Mouse (Mus musculus) embryonic facial prominence, embryonic 11.5 days (tissue): ENCODE measurements around the gene Dusp7. TPM values are rescaled to one million over a fixed set of nuclear protein-coding genes. Genes with fewer than 3 reads are reported as not detected.

Experiments
- ATAC-seq: fragments of 200-750 bp; cut with Nextera tagmentation; replicated peaks from 2 replicates; pipeline ENCODE4 v1.8.0; 2017; ENCODE audit warnings: low read depth; ENCODE audit not compliant: insufficient number of reproducible peaks, low FRiP score, low TSS enrichment
- DNase-seq: peaks from one replicate; pipeline ENCODE4 v3.0.0-alpha.2; 2015; ENCODE audit warnings: low spot score
- H3K27ac ChIP-seq: fragments of 300-500 bp; sonication (generic); replicated peaks from 2 replicates; pipeline ENCODE4 v1.5.1; 2014; ENCODE audit warnings: mild to moderate bottlenecking, low read depth, low read length, control low read depth
- H3K27me3 ChIP-seq: fragments of 300-500 bp; sonication (generic); 2 replicates; pipeline ENCODE4 v1.6.1; 2014; ENCODE audit warnings: mild to moderate bottlenecking, low read length, moderate library complexity, mixed read lengths; ENCODE audit not compliant: control insufficient read depth, insufficient read depth
- H3K36me3 ChIP-seq: fragments of 300-500 bp; sonication (generic); replicated peaks from 2 replicates; pipeline ENCODE4 v1.6.1; 2014; ENCODE audit warnings: low read depth, mild to moderate bottlenecking, low read length, moderate library complexity, mixed read lengths; ENCODE audit not compliant: control insufficient read depth, insufficient read depth
- H3K4me1 ChIP-seq: fragments of 300-500 bp; sonication (generic); 2 replicates; pipeline ENCODE4 v1.6.1; 2014; ENCODE audit warnings: low read length, mixed read lengths; ENCODE audit not compliant: control insufficient read depth, insufficient read depth
- H3K4me2 ChIP-seq: fragments of 300-500 bp; sonication (generic); 2 replicates; pipeline ENCODE4 v1.6.1; 2014; ENCODE audit warnings: low read depth, mild to moderate bottlenecking, control low read depth, low read length, moderate library complexity
- H3K4me3 ChIP-seq: fragments of 300-500 bp; sonication (generic); 2 replicates; pipeline ENCODE4 v1.5.1; 2014; ENCODE audit warnings: low read depth, low read length, control low read depth
- H3K9ac ChIP-seq: fragments of 300-500 bp; sonication (generic); replicated peaks from 2 replicates; pipeline ENCODE4 v1.6.1; 2014; ENCODE audit warnings: mild to moderate bottlenecking, control low read depth, low read length
- H3K9me3 ChIP-seq: fragments of 300-500 bp; sonication (generic); replicated peaks from 2 replicates; pipeline ENCODE4 v1.6.1; 2016; ENCODE audit warnings: mild to moderate bottlenecking, low read length, inconsistent platforms, mixed read lengths; ENCODE audit not compliant: control insufficient read depth
- WGBS: fragments of 180-500 bp; shearing (Covaris S2); extraction: QIAGEN DNeasy Blood & Tissue Kit; methylation state at CpG from one replicate; pipeline ENCODE4 v1.1.7; 2014; 5-methylcytosine and 5-hydroxymethylcytosine counted together
- polyA plus RNA-seq: library from polyadenylated mRNA; unstranded; fragments of >200 nt; fragmentation: Nextera tagmentation; extraction: Ambion mirVana; gene quantifications from 2 replicates; pipeline ENCODE4 v1.2.1, GENCODE M21; 2014

Gene Dusp7
- polyA plus RNA-seq, 1 experiment from 2014 or later, result 55.1 TPM

DNA sequence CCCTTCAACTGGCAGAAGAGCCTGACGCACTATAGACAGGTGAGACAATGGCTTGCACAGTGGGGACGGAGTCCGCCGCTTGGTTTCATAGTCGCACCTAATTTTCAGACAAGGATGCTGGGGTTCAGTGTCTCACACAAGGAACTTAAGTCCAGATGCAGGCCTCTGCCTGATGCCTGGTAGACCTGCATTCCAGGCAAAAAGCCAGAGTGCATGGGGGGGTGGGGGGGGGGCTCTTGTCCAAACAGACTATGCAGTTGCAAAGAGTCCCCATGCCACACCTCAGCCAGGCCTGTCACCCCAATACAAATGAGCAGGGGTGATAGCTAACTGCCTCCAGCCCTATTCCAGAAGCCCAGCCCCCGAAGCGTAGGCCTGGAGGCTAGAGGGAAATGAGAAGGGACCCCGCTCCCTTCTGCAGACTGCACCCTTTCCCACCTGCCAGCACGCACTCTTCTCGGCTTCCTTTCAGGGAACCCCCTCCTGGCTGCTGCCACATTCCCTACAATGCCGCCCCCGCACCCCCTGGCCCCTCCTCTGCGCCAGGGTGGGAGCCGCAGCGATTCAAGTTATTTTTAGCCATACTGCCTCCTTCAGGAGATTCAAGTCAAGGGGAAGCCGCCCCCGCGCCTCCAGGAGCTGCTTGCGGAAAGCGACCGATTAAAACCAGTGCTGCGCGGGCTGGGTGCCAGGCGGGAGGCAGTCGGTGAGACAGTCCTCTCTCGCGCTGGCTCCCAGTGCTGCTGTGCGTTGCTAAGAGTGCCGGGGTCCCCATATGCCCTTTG, 49.6 kb downstream of the Dusp7 start:
- ATAC-seq (0 out of 2 replicates have a peak, but pooled peaks have one; percentile 21), DNase-seq (peak; percentile 81)
- H3K9me3 ChIP-seq, result no peaks in the 10 kb centered on the region
- peak overlapping the region; percentile 54 for H3K9ac ChIP-seq
- no peaks in the 10 kb centered on the region for H3K27me3 ChIP-seq
- WGBS, result 16% methylated on average over 29 of the region's 29 CpGs
- no peaks in the 10 kb centered on the region for H3K36me3 ChIP-seq
- no peak overlapping the region for H3K4me3 ChIP-seq
- peak overlapping the region; percentile 40 for H3K4me2 ChIP-seq
- peaks cover 10% of the 10 kb centered on the region for H3K4me1 ChIP-seq
- H3K27ac ChIP-seq, result no peak overlapping the region

DNA sequence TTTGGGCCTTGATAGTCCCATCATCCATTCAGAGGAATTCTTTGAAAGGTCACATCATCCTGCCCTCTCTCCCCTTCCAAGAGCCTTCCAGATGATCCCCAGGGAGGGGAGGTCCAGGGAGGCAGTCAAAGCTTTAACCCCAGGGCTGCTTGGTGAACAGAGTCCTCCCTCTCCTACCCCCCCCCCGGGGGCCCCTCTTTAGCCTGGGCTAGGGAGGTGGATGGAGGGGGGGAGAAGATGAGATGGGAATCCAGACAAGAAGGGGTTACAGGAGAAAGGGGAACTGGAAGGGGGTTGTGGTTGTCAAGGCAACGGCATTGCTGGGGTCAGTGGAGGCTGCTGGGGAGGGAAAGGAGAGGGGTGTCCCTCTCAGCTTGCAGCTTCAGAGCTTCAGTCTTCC, 52.2 kb downstream of the Dusp7 start:
- ATAC-seq (peak; percentile 29; the same call in 1 of the 2 replicates), DNase-seq (peak; percentile 78)
- Histone ChIP-seq H3K36me3 (no peaks in the 10 kb centered on the region), H3K4me3 (no peak overlapping the region), H3K9ac (peak overlapping the region; percentile 37; the same call in 1 of the 2 replicates), H3K27ac (peak overlapping the region; percentile 76), H3K4me2 (peak overlapping the region; percentile 39), H3K4me1 (peaks cover 10% of the 10 kb centered on the region), H3K9me3 (no peaks in the 10 kb centered on the region), H3K27me3 (no peaks in the 10 kb centered on the region)
- 0% methylated on average over 2 of the region's 2 CpGs for WGBS

DNA sequence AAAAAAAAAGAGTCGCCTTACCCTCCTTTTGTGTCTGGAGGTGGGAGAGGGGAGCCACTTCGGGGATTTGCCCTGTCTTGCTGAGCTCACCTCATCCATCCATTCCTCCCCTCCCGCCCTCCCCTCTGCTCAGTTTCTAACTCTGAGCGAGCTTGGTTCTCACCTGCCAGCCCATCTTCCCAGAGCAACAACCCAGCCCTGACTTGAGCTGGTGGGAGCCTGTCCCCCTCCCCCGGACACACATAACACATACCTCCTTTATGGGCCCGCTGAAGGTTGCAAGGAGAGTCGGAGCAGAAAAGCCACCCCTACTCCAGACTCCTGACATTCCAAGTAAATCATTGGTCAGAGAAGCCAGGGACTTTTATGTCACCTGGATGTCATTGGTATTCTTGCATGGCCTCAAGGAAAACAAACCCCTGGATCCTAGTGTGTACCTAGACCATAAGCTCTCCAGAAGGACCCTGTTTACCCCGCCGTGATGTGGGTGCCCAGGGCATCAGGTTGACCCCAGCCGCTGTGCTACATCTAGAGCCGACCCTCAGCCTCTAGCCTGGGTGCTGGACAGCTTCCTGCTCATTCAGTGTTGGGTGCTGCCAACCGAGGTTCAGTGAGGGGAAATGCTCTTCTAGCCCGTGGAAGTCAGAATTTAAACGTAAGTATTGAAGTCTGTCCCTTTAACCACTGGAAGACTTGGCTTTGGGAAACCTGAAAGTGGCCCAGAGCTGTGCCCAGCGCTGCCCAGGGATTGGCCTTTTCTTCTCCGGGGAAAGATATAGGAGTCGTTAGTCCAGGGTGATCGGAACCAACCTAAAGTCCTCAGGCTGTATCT, 52.8 kb downstream of the Dusp7 start:
- Histone ChIP-seq H3K4me2 (peak overlapping the region; percentile 39), H3K9ac (peak overlapping the region; percentile 25), H3K27me3 (no peaks in the 10 kb centered on the region), H3K9me3 (no peaks in the 10 kb centered on the region), H3K4me3 (no peak overlapping the region), H3K4me1 (peaks cover 10% of the 10 kb centered on the region), H3K36me3 (no peaks in the 10 kb centered on the region), H3K27ac (peak overlapping the region; percentile 76)
- no peak for DNase-seq
- 5% methylated on average over 17 of the region's 18 CpGs for WGBS
- peak; percentile 32; the same call in 1 of the 2 replicates for ATAC-seq

DNA sequence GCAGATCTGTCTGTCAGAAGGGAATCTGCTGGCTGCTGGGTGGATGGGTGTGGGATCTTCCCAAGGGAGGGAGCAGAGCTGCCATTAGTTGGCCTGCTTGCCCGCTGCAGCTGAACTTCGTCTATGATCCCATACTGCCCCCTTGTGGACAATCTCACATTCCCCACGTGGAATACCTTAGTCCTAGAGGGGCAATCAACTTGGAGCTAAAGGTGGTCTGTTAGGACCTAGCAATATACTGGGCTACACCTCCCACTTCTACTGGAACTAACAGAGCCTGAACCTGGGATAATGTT, 53.4 kb downstream of the Dusp7 start:
- Histone ChIP-seq H3K27ac (no peak overlapping the region), H3K27me3 (no peaks in the 10 kb centered on the region), H3K4me1 (peaks cover 10% of the 10 kb centered on the region), H3K36me3 (no peaks in the 10 kb centered on the region), H3K9ac (peak overlapping the region; percentile 25), H3K4me2 (peak overlapping the region; percentile 39), H3K4me3 (no peak overlapping the region), H3K9me3 (no peaks in the 10 kb centered on the region)
- DNase-seq (peak; percentile 96), ATAC-seq (peak; percentile 57)
- WGBS, result 0% methylated on average over 3 of the region's 3 CpGs

Other genes with a start within 250 kb of the Dusp7 start
- gene Glyctk, start 210.5 kb upstream of the Dusp7 start, polyA plus RNA-seq, result 2.2 and 2.3 TPM in 2 replicates
- gene Wdr82, start 197.7 kb upstream of the Dusp7 start, polyA plus RNA-seq, result 32.9 and 33.0 TPM in 2 replicates
- 25.8 and 29.1 TPM in 2 replicates for gene Ppm1m, start 168.9 kb upstream of the Dusp7 start, polyA plus RNA-seq
- 66.5 and 75.5 TPM in 2 replicates for gene Twf2, start 165.5 kb upstream of the Dusp7 start, polyA plus RNA-seq
- gene Tlr9, start 146.0 kb upstream of the Dusp7 start, polyA plus RNA-seq, result not detected in 2 replicates
- 95.1 and 97.4 TPM in 2 replicates for gene Alas1, start 120.0 kb upstream of the Dusp7 start, polyA plus RNA-seq
- gene Poc1a, start 87.6 kb upstream of the Dusp7 start, polyA plus RNA-seq, result 29.7 and 34.2 TPM in 2 replicates
- gene Rpl29, start 60.8 kb downstream of the Dusp7 start, polyA plus RNA-seq, result 1,035 and 1,040 TPM in 2 replicates
- gene Acy1, start 69.7 kb downstream of the Dusp7 start, polyA plus RNA-seq, result 36.9 and 41.2 TPM in 2 replicates
- gene Abhd14b, start 78.8 kb downstream of the Dusp7 start, polyA plus RNA-seq, result 4.9 and 8.8 TPM in 2 replicates
- gene Abhd14a, start 79.0 kb downstream of the Dusp7 start, polyA plus RNA-seq, result 41.9 and 43.5 TPM in 2 replicates
- 165 and 189 TPM in 2 replicates for gene Pcbp4, start 84.7 kb downstream of the Dusp7 start, polyA plus RNA-seq
- gene Gpr62, start 97.3 kb downstream of the Dusp7 start, polyA plus RNA-seq, result 0.10 and 0.31 TPM in 2 replicates
- 43.2 and 48.6 TPM in 2 replicates for gene Rrp9, start 107.3 kb downstream of the Dusp7 start, polyA plus RNA-seq
- gene Parp3, start 108.3 kb downstream of the Dusp7 start, polyA plus RNA-seq, result 1.8 and 1.9 TPM in 2 replicates
- gene Iqcf1, start 131.3 kb downstream of the Dusp7 start, polyA plus RNA-seq, result not detected in 2 replicates
- gene Iqcf5, start 145.9 kb downstream of the Dusp7 start, polyA plus RNA-seq, result not detected in 2 replicates
- not detected in 2 replicates for gene Iqcf3, start 193.0 kb downstream of the Dusp7 start, polyA plus RNA-seq
- gene Iqcf4, start 202.4 kb downstream of the Dusp7 start, polyA plus RNA-seq, result not detected in 2 replicates